Mouse (Mus musculus) spleen, embryonic (tissue): Measurements from ENCODE around the gene Pdzd7.

Experiments
- CTCF ChIA-PET: fragments of 350-600 bp; sonication (Branson Sonifier 250); formaldehyde crosslinking; loops from one replicate; lab custom pipeline; 2022; lab: Charles Lee

Pdzd7 gene

DNA sequence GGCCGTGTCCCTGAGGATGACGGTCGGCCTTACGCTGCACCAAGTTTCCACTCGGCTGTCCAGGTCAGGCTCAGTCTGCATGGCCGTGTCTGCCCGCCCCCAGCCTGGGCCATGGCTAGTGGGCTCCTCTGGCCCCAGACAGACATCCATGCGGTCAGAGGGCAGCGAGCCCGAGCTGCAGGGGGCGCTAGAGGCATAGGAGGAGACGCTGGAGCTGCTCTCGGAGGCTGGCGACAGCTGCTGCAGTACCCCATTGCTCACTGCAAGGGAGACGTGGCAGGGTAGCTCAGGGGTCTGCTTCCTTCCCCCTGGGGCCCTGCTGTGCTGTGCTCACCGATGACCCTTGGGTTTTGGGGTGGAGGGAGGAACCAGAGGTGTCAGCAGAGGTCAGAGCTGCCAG, 8.7 kb downstream of the Pdzd7 start:
- CTCF ChIA-PET = no interaction called here

DNA sequence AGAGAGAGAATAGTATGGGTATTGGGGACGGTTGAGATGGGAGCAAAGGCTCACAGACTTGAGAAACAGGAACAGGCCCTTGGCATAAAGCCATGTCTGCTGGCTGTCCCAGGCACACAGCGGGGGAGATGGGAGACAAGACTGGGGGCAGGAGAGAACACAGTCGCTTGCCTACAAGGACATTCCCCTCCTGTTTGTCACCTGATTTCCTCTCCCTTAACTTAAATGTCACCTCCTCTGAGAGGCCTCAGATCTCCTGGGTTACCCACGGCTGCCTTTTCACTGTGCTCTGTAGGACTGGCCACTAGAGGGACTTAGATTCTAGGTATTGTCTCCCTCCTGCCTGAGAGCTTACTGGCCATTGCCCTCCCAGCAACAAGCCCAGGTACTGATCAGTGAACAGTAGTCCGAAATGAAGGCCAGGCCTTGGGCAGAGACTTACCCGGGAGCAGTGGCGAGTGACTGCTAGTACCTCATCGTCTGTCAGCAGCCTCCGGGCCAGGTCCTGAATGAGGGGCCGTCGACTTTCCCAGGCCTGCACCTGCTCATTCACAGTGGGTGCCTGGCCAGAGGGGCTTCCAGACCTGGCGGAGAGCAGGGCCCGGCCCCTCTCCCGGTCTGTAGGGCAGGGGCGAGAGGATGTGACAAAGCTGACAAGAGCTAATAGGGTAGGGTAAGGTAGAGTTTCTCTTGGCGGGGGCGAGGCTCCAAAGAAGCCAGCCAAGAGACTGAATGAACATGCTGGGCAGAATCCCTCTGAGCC, 12.8 kb downstream of the Pdzd7 start:
- CTCF ChIA-PET = interaction anchor here (3.6 kb wide), 1 partner anchor 16 kb away, joined by 29 read pairs; no protein-coding TSS in a partner anchor

DNA sequence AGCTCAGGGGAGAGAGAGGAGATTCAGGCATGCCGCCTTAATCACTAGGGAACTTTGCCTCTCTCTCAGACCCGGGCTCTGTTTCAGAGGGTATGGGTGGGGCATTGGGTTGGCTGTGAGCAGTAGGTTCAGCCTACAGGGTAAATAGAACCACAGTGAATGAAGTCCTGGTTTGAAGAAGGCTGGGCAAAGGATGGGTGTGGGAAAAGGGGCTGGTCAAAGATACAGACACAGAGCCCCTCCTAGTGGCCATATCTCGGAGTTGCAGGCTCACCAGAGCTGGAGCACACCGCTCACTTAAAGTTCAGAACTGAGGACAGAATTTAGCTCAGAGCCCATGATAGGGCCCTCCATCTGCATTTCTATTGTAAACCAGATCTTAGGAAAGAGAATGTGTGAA, 13.7 kb downstream of the Pdzd7 start:
- CTCF ChIA-PET = interaction anchor here (1.1 to 3.6 kb wide), 4 partner anchors 15 to 26 kb away, joined by 3 to 29 read pairs (median 15); partner anchors contain the start of genes Sfxn3 and Twnk

DNA sequence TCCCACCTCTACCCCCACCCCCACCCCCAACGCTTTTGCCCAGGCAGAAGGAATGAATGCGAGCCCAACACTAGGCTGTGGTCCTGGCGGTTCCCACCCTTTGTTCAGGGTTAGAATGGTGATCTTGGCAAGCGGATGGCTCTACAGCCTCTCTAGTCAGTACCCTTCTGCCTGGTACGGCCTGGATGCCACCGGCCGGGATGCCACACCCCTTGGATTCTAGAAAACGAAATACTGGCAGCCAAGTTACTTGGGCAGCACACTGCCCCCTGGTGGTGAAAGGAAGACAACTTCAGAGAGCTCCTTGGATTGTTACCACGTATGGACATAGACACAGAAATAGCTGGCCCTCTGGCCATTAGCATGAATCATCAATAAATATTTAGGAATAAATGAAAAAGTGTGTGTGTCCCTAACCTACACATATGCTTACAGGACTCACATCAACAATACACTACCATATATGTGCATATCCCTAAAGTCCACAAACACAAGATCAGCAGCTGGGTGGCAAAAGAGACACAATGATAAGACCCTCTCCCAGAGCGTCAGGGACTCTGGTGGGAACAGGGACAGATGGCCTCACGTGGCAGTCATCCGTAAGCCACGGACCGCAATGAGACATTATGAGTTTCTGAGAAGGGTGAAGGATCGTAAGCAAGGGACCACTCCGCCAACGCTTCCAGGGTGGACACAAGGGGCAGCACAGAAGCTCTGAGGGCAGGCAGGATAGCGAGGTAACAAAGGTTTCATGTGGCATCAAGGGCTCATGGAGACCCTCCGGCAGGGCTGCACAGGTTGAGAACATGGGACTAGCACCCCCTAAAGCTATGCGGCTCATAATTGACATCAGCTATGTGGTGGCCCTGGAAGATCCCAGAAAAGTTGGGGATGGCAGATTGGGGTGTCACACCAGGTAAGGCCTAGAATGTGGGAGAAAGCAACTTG, 14.5 kb downstream of the Pdzd7 start:
- CTCF ChIA-PET = interaction anchor here (0.6 to 3.6 kb wide), 9 partner anchors 10 to 886 kb away, joined by 3 to 29 read pairs (median 4); partner anchors contain the start of genes Sfxn3 and Twnk

DNA sequence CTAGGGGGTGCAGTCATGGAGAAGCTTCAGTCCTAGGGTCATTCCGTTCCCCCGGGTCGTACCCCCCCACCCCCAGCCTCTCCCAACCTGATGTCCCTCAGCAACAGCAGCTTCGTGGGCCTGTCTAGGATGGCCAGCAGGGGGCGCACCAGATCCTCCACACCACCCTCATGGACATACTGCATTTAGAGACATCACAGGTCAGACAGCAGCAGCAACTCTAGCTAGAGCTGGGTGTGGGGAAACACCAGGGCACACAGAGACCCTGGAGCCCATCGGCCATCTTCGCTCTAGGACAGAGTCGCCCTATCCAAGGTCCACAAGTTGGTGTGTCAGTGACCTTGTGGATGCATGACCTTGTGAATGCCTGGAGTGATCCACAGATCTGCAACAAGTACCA, 15.4 kb downstream of the Pdzd7 start:
- CTCF ChIA-PET = interaction anchor here (0.6 to 3.6 kb wide), 5 partner anchors 10 to 150 kb away, joined by 3 to 29 read pairs (median 7); no protein-coding TSS in a partner anchor

DNA sequence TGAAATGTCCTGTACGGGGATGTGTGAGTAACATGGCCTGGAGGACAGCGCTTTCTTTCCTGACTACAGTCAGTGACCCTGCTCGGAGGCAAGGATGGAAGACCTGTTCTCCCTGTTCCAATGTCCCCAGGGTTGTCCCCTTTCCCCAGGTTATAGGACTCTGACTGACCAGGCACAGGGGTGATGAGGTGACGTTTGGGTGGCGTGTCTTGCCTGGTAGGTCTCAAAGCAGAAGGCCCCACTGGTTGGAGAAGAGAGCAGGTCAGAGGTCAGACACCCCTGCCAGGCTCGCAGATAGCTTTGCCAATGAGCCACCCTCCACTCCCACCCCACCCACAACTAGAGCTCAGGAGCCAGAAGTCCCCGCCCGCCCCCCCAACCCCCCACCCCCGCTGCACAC, 15.9 kb downstream of the Pdzd7 start:
- CTCF ChIA-PET = interaction anchor here (1.0 to 3.6 kb wide), 3 partner anchors 13 to 22 kb away, joined by 3 to 29 read pairs (median 24); no protein-coding TSS in a partner anchor

DNA sequence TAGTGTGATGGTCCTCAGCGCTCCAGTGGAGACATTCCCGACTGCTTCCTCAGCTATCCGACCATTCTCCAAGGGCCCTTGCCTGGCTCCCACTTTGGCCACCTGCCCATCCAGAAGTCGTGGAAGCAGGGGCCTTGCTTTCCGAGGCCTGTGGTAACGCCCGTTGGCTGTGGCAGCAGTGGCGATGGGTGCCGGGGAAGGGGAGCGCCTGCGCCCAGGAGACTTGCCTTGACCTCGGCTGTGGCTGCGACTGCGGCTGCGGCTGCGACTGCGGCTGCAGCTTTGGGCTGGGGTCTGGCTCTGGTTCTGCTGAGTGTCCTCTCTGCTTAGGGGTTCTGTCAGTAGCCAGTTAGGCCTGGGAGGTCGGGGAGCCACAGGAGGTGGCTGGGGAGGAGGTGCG, 16.8 kb downstream of the Pdzd7 start:
- CTCF ChIA-PET = interaction anchor here (0.6 kb wide), 1 partner anchor 15 kb away, joined by 3 read pairs; no protein-coding TSS in a partner anchor

DNA sequence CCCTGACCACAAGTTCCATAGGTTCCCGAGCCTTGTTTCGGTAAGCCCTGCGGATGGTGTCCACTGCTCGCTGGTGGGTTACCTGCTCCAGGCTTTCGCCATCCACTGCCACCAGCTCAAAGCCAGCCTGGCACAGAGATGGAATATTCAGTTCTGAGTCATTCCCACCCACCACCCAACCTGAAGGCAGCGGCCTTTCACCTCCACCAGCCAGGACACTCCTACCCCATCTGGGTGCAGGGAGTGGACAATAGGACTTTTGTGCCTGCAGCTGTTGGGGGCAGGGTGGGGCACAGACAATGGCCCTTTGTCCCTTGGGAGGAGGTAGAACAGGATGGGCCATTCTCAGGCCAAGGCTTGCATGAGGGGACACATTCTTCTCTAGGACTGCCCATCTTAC, 17.7 kb downstream of the Pdzd7 start:
- CTCF ChIA-PET = no interaction called here

DNA sequence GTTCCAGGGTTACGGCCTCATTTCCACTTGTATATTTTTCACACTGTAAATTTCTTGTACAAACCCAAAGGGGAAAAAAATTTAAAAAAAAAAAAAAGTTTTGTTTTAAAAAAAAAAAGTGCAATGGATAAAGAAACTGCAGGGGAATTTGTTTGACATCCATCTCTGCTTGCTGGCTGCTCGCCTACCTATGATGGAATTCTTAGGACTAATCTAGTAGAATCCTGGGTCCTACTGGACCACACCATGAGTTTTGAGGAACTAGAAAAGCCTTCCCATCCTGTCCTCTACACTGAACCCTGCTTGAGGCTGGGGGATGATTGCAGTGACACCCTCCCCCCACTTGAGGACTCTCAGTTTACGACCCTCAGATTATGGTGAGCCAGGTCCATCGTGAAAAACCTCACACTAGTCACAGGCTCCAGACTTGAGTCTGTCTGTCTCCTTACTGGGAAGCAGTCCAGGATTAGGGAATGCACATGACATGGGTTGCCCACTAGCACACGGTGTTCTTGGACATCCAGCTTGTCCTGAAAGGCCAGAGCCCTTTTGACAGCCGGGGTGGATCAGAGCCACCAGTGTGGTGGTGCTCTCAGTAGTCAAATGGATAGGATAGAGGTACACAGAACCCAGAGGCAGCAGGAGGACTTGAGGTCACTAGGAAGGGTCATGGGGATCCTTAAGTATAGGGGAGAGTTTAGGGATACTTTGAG, 18.4 kb downstream of the Pdzd7 start:
- CTCF ChIA-PET = interaction anchor here (0.6 to 0.7 kb wide), 3 partner anchors 16 to 130 kb away, joined by 3 to 8 read pairs (median 7); no protein-coding TSS in a partner anchor

DNA sequence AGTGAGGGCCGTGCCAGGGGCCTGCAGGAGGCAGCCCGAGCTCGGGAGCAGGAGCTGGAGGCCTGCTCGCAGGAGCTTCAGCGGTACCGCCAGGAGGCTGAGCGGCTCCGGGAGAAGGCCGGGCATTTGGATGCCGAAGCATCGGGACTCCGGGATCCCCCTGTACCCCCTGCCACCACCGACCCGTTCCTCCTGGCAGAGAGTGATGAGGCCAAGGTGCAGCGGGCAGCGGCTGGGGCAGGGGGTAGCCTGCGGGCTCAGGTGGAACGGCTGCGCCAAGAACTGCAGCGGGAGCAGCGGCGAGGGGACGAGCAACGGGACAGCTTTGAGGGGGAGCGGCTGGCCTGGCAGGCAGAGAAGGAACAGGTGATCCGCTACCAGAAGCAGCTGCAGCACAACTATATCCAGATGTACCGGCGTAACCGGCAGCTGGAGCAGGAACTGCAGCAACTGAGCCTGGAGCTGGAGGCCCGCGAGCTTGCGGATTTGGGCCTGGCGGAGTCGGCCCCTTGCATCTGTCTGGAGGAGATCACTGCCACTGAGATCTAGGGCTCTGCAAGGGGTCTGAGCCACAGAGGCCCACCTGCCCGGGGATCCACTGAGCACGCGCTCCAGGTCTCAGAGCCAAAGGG, 19.5 kb downstream of the Pdzd7 start:
- CTCF ChIA-PET = interaction anchor here (0.7 kb wide), 2 partner anchors 15 to 131 kb away, joined by 7 to 8 read pairs; no protein-coding TSS in a partner anchor

DNA sequence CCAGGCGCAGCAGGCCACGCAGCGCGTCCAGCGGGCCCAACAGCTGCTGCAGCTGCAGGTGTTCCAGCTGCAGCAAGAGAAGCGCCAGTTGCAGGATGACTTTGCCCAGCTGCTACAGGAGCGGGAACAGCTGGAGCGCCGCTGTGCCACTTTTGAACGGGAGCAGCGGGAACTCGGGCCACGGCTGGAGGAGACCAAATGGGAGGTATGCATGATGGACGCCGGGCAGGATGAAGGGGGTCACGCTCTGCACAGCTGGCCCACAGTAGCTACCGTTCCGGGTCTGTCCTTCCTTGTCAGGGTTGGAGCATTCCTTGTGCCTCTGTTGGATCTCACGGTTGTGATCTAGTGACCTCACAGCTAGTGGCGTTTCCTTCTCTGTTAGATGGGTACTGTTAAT, 20.7 kb downstream of the Pdzd7 start:
- CTCF ChIA-PET = no interaction called here

DNA sequence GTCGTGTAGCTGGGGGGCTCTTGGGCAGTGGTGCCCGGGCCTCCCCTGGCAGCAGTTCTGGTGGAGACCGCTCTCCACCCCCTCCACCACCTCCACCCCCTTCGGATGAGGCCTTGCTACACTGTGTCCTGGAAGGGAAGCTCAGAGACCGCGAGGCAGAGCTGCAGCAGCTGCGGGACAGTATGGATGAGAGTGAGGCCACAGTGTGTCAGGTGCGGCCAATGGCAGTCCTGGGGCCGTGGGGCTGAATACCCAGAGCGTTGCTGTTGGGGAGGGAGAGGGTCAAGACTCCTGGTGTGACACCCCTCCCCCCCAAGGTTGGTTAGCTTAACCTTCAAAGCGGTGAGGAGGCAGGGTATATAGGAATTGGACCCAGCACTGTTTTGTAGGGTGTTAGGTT, 21.5 kb downstream of the Pdzd7 start:
- CTCF ChIA-PET = no interaction called here

DNA sequence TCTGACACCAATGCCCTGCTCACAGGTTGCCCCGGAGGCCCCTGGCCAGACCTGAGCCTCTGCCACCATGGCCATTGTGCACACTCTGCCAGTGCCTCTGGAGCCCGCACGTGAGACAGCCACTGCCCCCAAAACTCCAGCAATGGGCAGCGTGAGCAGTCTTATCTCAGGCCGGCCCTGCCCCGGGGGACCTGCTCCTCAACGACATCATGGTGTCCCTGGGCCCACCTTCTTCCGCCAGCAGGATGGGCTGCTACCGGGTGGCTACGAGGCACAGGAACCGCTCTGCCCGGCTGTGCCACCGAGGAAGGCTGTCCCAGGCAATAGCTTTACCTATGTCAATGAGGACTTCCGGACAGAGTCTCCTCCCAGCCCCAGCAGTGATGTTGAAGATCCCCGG, 24.2 kb downstream of the Pdzd7 start:
- CTCF ChIA-PET = interaction anchor here (1.5 kb wide), 1 partner anchor 9 kb away, joined by 7 read pairs; no protein-coding TSS in a partner anchor

DNA sequence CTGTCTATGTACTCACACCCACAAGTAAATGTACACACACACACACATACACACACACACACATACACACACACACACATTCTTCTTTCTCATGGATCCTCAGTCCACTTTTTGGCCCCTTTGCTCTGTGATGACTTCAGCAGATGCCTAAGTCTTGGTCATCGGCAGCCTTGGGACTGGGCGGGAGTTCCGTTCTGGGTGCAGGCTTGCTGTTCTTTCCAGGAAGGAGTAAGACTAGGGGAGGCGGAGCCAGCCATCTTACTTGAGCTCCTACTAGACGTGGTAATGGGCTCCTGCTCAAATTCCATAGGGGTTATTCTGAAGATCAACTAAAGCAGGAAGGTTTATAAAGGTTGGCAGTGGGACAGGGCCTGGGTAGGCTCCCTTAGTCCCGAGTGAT, 25.2 kb downstream of the Pdzd7 start:
- CTCF ChIA-PET = interaction anchor here (1.5 kb wide), 1 partner anchor 10 kb away, joined by 7 read pairs; no protein-coding TSS in a partner anchor

DNA sequence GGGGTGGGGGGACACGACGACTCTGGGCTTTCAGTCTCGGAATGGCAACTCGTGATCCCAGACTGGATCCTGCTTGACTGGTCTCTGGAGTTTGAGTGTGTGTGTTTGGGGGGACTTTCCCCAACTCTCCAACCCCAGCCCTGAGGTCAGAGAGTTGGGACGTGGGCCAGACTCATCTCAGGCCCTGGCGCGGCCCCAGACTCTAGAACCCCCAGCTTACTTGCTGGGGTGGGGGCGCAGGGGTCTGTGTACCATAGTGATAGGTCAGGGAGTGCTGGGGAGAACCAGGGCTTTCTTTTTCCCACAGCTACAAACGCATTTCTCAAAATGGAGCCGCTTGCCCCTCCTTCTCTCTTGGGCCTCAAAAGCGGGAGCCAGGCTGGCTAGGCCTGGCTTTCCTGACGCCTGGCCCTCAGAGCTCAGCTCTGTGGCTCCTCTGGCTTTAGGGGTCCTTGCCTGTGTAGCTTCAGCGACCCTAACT, 27.1 kb downstream of the Pdzd7 start:
- CTCF ChIA-PET = interaction anchor here (4.6 kb wide), 1 partner anchor 13 kb away, joined by 29 read pairs; no protein-coding TSS in a partner anchor

DNA sequence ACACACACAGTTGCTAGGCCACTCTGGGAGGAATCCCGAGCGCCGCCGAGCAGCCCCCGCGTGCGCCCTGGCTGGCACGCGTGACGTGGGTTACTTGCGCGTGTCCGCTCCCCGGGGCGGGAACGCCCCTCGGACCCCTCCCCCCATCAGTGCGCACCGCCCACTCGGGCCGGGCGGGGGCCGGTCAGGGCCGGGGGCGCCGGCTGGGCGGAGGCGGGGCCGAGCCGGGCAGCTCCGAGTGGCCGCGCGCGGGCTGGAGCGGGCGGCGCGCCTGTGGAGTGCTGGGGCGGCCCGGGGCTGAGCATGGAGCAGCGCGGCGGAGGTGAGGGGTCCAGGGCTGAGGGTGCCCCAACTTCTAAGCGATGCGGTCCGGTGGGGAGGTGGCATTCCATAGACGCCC, 27.6 kb downstream of the Pdzd7 start:
- CTCF ChIA-PET = interaction anchor here (0.6 to 4.6 kb wide), 2 partner anchors 13 to 37 kb away, joined by 3 to 29 read pairs; no protein-coding TSS in a partner anchor

DNA sequence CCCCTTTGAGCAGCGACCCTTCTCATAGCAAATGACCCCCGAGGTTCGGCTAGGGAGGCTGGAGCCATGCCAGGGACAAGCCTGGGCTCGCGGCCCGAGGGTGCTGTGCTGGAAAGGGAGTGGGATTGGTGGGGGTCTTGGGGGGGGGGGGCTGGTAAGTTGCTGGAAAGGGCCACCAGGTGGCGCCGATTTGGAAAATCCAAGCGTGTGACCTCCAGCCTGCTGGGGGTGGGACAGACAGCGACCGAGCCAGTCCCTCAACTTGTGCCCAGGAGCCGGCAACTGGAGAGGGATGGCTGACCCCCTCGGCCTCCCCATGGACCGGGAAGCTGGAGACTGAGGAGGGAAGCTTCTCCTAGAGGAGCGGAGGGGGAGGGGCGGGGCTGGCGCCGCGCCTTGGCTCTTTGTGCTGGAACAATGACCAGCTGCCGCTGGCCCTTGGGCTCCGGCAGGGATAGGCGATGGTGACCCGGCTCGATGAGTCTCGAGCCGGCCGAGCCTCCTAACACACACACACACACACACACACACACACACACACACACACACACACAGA, 28.2 kb downstream of the Pdzd7 start:
- CTCF ChIA-PET = interaction anchor here (0.6 to 4.6 kb wide), 5 partner anchors 14 to 60 kb away, joined by 3 to 29 read pairs (median 6); no protein-coding TSS in a partner anchor

DNA sequence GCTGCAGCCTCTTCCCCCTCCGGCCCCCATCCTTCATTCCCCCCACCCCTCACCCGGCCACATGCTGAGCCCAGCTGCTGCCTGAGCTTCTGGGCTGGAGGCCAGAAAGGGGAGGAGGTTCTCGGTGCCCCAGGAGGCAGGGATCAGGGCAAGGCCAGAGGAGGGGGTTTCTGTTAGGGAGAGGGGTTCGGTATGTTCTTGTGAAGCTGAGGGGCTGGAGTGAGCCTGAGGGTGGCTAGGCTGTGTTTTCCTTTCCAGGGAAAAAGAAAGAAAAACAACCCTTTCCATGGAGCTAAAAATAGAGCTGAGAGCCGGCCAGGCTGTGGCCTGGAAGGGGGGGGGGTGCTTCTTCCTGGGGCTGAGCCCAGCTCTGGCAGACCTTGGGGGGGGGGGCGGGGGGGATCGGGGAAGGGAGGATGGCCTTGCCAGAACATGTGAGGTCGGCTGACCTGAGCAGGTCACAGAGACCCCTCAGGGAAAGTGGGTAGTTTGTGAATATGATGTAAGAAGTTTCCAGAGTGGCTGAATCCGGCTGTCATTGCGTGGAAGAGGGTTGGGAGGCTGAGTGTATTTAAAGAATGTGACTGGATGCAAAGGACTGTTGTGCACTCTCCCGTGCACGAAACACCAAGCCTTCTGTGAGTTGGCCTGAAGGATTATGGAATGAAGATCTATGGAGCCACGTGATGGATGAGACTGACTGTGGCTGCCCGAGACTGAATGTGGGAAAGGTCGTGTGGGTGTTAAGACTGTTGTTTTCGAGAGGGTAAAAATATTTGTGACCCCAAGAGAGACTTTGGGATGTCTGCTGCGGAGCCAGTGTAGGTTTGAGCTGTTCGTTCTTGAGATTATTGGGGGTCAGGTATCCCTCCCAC, 28.9 kb downstream of the Pdzd7 start:
- CTCF ChIA-PET = interaction anchor here (0.7 to 4.6 kb wide), 6 partner anchors 14 to 1865 kb away, joined by 3 to 29 read pairs (median 4); no protein-coding TSS in a partner anchor
